Mouse (Mus musculus): Measurements from ENCODE around the gene T.
A peak's percentile ranks its signal among the peaks of the same experiment; 100 is the strongest.

GRCm38 (mm10) chr17:8423283-8423682 is 10.9 kb upstream of the T start:
- TF ChIP-seq POLR2AphosphoS5 (IDR thresholded peaks at IDR 0.05; ENCODE audit: insufficient replicate concordance, low read depth, low read length) (no peak), CTCF (IDR thresholded peaks at IDR 0.05; ENCODE audit: low read depth, low read length) (peak; percentile 58; the same call in 1 of the 2 replicates), GATA1 (IDR thresholded peaks at IDR 0.05; ENCODE audit: borderline replicate concordance, low read length) (no peak), GATA2 (IDR thresholded peaks at IDR 0.05; ENCODE audit: borderline replicate concordance, low read depth, low read length) (no peak)
